Mouse (Mus musculus): ENCODE data around the gene Akap5. TPM values are rescaled to one million over a fixed set of nuclear protein-coding genes. Genes with fewer than 3 reads are reported as not detected.
A peak's percentile ranks its signal among the peaks of the same experiment; 100 is the strongest.

The Akap5 gene
- polyA plus RNA-seq, 1 experiment from 2014 or later = 0.25 TPM

GRCm38 (mm10) chr12:76377726-76378125 lies 53.0 kb downstream of the Akap5 start:
- 79% methylated on average over 3 of the region's 3 CpGs for WGBS (ENCODE audit: insufficient replicate concordance)
- Histone ChIP-seq H3K4me1 (replicated peaks) (peaks cover 71% of the 10 kb centered on the region), H3K9me3 (replicated peaks) (no peaks in the 10 kb centered on the region), H3K9ac (no peak overlapping the region), H3K27ac (replicated peaks) (peak overlapping the region; percentile 41; the same call in 1 of the 2 replicates), H3K27me3 (no peaks in the 10 kb centered on the region), H3K36me3 (replicated peaks) (peaks cover 1% of the 10 kb centered on the region), H3K4me3 (replicated peaks) (no peak overlapping the region), H3K4me2 (no peak overlapping the region; the same call in 1 of the 2 replicates)
- ATAC-seq (ENCODE audit: insufficient read depth) = no peak

GRCm38 (mm10) chr12:76378556-76378955 lies 53.9 kb downstream of the Akap5 start:
- no peaks in the 10 kb centered on the region for H3K27me3 ChIP-seq
- H3K36me3 ChIP-seq (replicated peaks) = peaks cover 4% of the 10 kb centered on the region
- H3K4me3 ChIP-seq (replicated peaks) = no peak overlapping the region
- H3K9me3 ChIP-seq (replicated peaks) = no peaks in the 10 kb centered on the region
- peaks cover 64% of the 10 kb centered on the region for H3K4me1 ChIP-seq (replicated peaks)
- H3K4me2 ChIP-seq = no peak overlapping the region
- no peak overlapping the region for H3K9ac ChIP-seq
- WGBS (ENCODE audit: insufficient replicate concordance) = 80% methylated on average over 5 of the region's 5 CpGs
- 0 out of 2 replicates have a peak overlapping the region, but pooled peaks have one; percentile 16 for H3K27ac ChIP-seq (replicated peaks)
- no peak for ATAC-seq (ENCODE audit: insufficient read depth)

- Histone ChIP-seq H3K36me3 (replicated peaks) (peaks cover 14% of the 10 kb centered on the region), H3K27ac (replicated peaks) (no peak overlapping the region), H3K9me3 (replicated peaks) (no peaks in the 10 kb centered on the region), H3K4me1 (replicated peaks) (peaks cover 50% of the 10 kb centered on the region), H3K4me3 (replicated peaks) (no peak overlapping the region), H3K27me3 (no peaks in the 10 kb centered on the region), H3K9ac (no peak overlapping the region), H3K4me2 (no peak overlapping the region)
- ATAC-seq (ENCODE audit: insufficient read depth) = no peak
- 55% methylated on average over 7 of the region's 7 CpGs for WGBS (ENCODE audit: insufficient replicate concordance)
Measured at GRCm38 (mm10) chr12:76380151-76380550, 55.5 kb downstream of the Akap5 start.

Other genes with a start within 250 kb of the Akap5 start
- gene Esr2, start 147.6 kb upstream of the Akap5 start, polyA plus RNA-seq (2015; fragmentation: Nextera tagmentation; extraction: Ambion mirVana) = 0.02 TPM in 1 of 2 replicates, not detected in the other
- 0.12 TPM in 1 of 2 replicates, not detected in the other for gene Tex21, start 78.1 kb upstream of the Akap5 start, polyA plus RNA-seq (2015; fragmentation: Nextera tagmentation; extraction: Ambion mirVana)
- 94.7 and 101 TPM in 2 replicates for gene Mthfd1, start 69.6 kb upstream of the Akap5 start, polyA plus RNA-seq (2015; fragmentation: Nextera tagmentation; extraction: Ambion mirVana)
- gene Zbtb25, start 44.7 kb downstream of the Akap5 start, polyA plus RNA-seq (2015; fragmentation: Nextera tagmentation; extraction: Ambion mirVana) = 5.1 and 6.1 TPM in 2 replicates
- 3.3 and 3.4 TPM in 2 replicates for gene Zbtb1, start 45.4 kb downstream of the Akap5 start, polyA plus RNA-seq (2015; fragmentation: Nextera tagmentation; extraction: Ambion mirVana)
- 1.4 and 1.6 TPM in 2 replicates for gene Hspa2, start 79.3 kb downstream of the Akap5 start, polyA plus RNA-seq (2015; fragmentation: Nextera tagmentation; extraction: Ambion mirVana)
- gene Ppp1r36, start 92.6 kb downstream of the Akap5 start, polyA plus RNA-seq (2015; fragmentation: Nextera tagmentation; extraction: Ambion mirVana) = 0.05 and 0.10 TPM in 2 replicates
- 3.3 and 4.1 TPM in 2 replicates for gene Plekhg3, start 206.0 kb downstream of the Akap5 start, polyA plus RNA-seq (2015; fragmentation: Nextera tagmentation; extraction: Ambion mirVana)